Mouse (Mus musculus) pancreas, adult 10 weeks (tissue): ENCODE results near the gene Cdk2ap1. TPM values are rescaled to one million over a fixed set of nuclear protein-coding genes. Genes with fewer than 3 reads are reported as not detected.

ENCODE experiments used
- polyA plus RNA-seq: library from polyadenylated mRNA; stranded (reverse); fragments of 350-450 nt; fragmentation: Illumina TruSeq; extraction: RNeasy Lipid Tissue Mini Kit (QIAGEN cat#74804); gene quantifications from one replicate; pipeline ENCODE4 v1.2.3, GENCODE M21; 2015; ENCODE audit warnings: low read depth, low replicate concordance; ENCODE audit not compliant: insufficient read depth

The Cdk2ap1 gene
- polyA plus RNA-seq: 42.0 TPM

DNA sequence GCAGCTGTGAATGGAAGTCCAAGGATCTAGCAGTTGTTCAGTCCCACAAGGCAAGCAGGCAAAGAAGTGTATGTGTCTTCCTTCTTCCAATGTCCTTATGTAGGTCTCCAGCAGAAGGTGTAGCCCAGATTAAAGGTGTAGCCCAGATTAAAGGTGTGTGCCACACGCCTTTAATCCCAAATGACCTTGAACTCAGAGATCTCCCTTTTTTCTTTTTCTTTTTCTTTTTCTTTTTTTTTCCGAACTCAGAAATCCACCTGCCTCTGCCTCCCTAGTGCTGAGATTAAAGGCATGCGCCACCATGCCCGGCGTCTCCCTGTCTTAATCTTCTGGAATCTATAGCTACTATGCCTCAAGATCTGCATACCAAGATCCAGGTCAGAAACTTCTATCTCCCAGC lies at the start of gene Cdk2ap1:
Gene Cdk2ap1, minus strand, starts transcription at position 101 of the 400 bp plus-strand sequence.

DNA sequence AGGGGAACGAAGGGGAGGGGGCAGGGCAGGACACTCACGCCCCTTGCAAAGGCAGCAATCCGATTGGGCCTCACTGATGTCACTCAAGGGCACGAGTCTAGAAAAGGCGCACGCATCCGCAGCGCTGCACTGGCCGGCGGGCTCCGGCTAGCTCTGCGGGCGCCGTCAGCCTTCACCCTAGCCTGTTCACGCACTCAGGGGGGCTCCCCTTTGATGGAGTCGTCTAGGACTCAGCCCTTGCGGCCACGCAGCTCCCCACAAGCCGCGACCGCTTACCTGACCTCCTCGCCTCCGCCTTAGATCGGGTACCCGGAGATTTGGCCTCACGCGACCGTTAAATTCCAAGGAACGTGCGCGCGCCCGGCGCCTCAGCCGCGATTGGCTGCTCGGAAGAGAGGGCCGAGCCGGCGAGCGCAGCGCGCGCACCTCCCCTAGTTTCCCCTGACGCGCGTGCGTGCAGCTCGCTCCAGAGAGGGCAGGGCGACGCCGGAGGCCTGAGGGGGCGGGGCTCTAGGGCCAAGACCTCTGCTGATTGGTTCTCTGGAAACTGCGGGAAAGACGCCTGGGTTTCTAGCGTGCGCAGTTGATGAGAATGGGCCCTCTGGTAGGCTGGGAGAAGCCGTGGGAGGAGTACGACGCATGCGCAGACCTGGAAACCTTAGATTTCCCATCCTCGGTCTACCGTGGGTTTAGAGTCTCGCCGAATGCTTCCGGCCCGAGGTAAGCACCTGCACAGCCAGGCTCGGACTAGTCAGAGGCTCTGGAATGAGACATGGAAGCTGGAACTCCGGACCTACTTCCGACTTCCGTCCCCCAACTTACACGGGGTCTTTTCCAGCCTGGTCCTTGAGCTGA lies 35.1 kb downstream of the Cdk2ap1 start, which contains the start of the genes Mphosph9 and 2810006K23Rik:
Gene Mphosph9, minus strand, starts transcription at position 463 of the 855 bp plus-strand sequence.
Gene 2810006K23Rik, plus strand, starts transcription at position 580 of the 855 bp plus-strand sequence.

Other genes starting within 250 kb of the Cdk2ap1 start
- gene Arl6ip4, start 247.0 kb downstream of the Cdk2ap1 start, polyA plus RNA-seq: 23.1 TPM
- 13.0 TPM for gene Pitpnm2, start 113.3 kb downstream of the Cdk2ap1 start, polyA plus RNA-seq
- 1.5 TPM for gene Mphosph9, start 35.1 kb downstream of the Cdk2ap1 start, polyA plus RNA-seq
- gene 2810006K23Rik, start 35.0 kb downstream of the Cdk2ap1 start, polyA plus RNA-seq: 1.3 TPM
- 8.3 TPM for gene Sbno1, start 62.9 kb upstream of the Cdk2ap1 start, polyA plus RNA-seq
- 12.4 TPM for gene Kmt5a, start 76.8 kb upstream of the Cdk2ap1 start, polyA plus RNA-seq
- gene Rilpl2, start 115.3 kb upstream of the Cdk2ap1 start, polyA plus RNA-seq: 3.3 TPM
- gene Snrnp35, start 120.1 kb upstream of the Cdk2ap1 start, polyA plus RNA-seq: 3.0 TPM
- gene Rilpl1, start 168.3 kb upstream of the Cdk2ap1 start, polyA plus RNA-seq: 3.7 TPM
- 94.8 TPM for gene Tmed2, start 177.6 kb upstream of the Cdk2ap1 start, polyA plus RNA-seq
- gene Ddx55, start 189.8 kb upstream of the Cdk2ap1 start, polyA plus RNA-seq: 16.4 TPM
- gene Eif2b1, start 216.0 kb upstream of the Cdk2ap1 start, polyA plus RNA-seq: 16.3 TPM
- gene Gtf2h3, start 216.1 kb upstream of the Cdk2ap1 start, polyA plus RNA-seq: 7.6 TPM